Mouse (Mus musculus) thymus, adult 2 months (tissue): Measurements from ENCODE around the gene Tmem129.

ENCODE experiments used
- CTCF ChIP-seq: fragments of 200-500 bp; IDR thresholded peaks from 2 replicates; pipeline ENCODE4 v1.5.1; 2012; ENCODE audit warnings: mild to moderate bottlenecking, control low read depth, low read length, moderate library complexity, borderline replicate concordance; ENCODE audit not compliant: control insufficient read depth, poor library complexity, insufficient read depth; ENCODE audit errors: extremely low read depth
- POLR2A ChIP-seq: fragments of 200-500 bp; IDR thresholded peaks from 2 replicates; pipeline ENCODE4 v1.6.1; 2012; ENCODE audit warnings: mild to moderate bottlenecking, low read length, control low read depth, moderate library complexity; ENCODE audit not compliant: control insufficient read depth, poor library complexity, insufficient read depth; ENCODE audit errors: extremely low read depth

- TF ChIP-seq CTCF: no peak
- no peak for TF ChIP-seq POLR2A
Observed at GRCm38 (mm10) chr5:33706350-33706629, 48.1 kb upstream of the Tmem129 start.
